Mouse (Mus musculus): ENCODE measurements around the gene Slc28a2. TPM values are rescaled to one million over a fixed set of nuclear protein-coding genes. Genes with fewer than 3 reads are reported as not detected.
A peak's percentile ranks its signal among the peaks of the same experiment; 100 is the strongest.
"Not testable (repeated sequence)": the region's sequence is repeated elsewhere in the genome, so short reads cannot be mapped to it uniquely, and the experiment has no call there.

The Slc28a2 gene
- polyA plus RNA-seq, 1 experiment from 2014 or later = 0.15 TPM

DNA sequence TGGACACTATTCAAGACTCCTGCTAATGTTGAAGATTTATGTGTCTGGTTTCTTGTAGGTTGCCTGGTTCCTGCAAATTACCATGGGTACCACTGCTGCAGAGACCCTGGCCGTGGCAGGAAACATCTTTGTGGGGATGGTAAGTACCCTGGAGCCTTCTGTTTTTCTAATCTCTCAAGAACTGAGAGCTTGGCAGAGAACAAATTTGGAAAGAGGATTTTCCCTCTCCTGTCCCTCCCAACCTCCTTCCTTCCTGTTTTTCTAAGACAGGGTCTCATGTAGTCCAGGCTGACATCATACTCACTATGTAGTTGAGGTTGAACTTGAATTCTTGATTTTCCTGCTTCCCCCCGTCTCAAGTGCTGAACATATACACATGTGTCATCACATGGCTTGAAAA is 26.1 kb downstream of the Slc28a2 start:
- Histone ChIP-seq H3K36me3 (ENCODE audit: control insufficient read depth, insufficient read depth) (no peaks in the 10 kb centered on the region), H3K9ac (replicated peaks; ENCODE audit: low read depth, low read length) (no peak overlapping the region), H3K4me2 (ENCODE audit: low read length) (no peak overlapping the region), H3K27me3 (replicated peaks; ENCODE audit: control insufficient read depth, insufficient read depth, low read length) (no peaks in the 10 kb centered on the region), H3K27ac (ENCODE audit: low read length) (no peak overlapping the region), H3K4me1 (replicated peaks; ENCODE audit: control insufficient read depth, insufficient read depth, low read length) (no peaks in the 10 kb centered on the region), H3K9me3 (ENCODE audit: control insufficient read depth, low read length) (no peaks in the 10 kb centered on the region), H3K4me3 (replicated peaks; ENCODE audit: low read length) (no peak overlapping the region)
- 77% methylated on average over 2 of the region's 2 CpGs for WGBS
- ATAC-seq = no peak

GRCm38 (mm10) chr2:122466901-122467300 is 40.6 kb downstream of the Slc28a2 start:
- peak overlapping the region; percentile 53 for H3K4me3 ChIP-seq (replicated peaks; ENCODE audit: low read length)
- 33% methylated on average over 11 of the region's 11 CpGs for WGBS
- no peaks in the 10 kb centered on the region for H3K27me3 ChIP-seq (replicated peaks; ENCODE audit: control insufficient read depth, insufficient read depth, low read length)
- H3K36me3 ChIP-seq (ENCODE audit: control insufficient read depth, insufficient read depth) = no peaks in the 10 kb centered on the region
- H3K9me3 ChIP-seq (ENCODE audit: control insufficient read depth, low read length) = no peaks in the 10 kb centered on the region
- ATAC-seq = no peak
- H3K9ac ChIP-seq (replicated peaks; ENCODE audit: low read depth, low read length) = peak overlapping the region; percentile 62; the same call in 1 of the 2 replicates
- peak overlapping the region; percentile 95 for H3K4me2 ChIP-seq (ENCODE audit: low read length)
- peaks cover 7% of the 10 kb centered on the region for H3K4me1 ChIP-seq (replicated peaks; ENCODE audit: control insufficient read depth, insufficient read depth, low read length)
- H3K27ac ChIP-seq (ENCODE audit: low read length) = no peak overlapping the region

DNA sequence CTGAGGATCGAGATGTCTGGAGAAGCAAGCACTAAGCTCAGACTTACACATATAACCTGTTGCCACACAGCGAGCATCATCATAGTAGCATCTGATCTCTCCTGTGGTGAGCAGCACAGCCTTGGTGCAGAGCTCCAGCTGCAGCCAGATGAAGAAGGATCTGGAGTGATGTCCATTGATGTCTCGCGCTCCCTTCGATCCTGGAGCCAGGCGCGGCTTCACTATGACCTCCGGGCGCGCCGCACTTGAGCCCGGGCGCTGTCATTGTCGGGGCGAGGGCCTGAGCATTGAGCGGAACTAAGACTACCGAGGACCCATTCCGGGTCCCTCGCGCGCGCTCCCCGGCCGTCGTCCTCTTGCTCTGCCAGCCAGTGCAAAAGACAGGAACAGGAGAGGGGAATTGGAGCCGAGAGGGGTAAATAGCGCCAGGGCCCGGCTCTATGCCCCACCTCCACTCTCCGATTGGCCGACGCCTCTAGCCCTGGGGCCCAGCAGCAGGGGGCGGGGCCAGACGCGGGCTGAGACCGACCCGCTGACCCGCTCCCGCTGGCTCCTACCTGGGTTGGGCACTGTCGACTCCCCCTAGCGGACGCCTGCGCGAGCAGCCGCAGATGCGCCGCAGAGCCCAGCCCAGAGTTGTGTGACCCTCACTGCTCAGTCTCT is 41.2 kb downstream of the Slc28a2 start:
- peak overlapping the region; percentile 53 for H3K4me3 ChIP-seq (replicated peaks; ENCODE audit: low read length)
- peak overlapping the region; percentile 62 for H3K9ac ChIP-seq (replicated peaks; ENCODE audit: low read depth, low read length)
- H3K27me3 ChIP-seq (replicated peaks; ENCODE audit: control insufficient read depth, insufficient read depth, low read length) = no peaks in the 10 kb centered on the region
- H3K9me3 ChIP-seq (ENCODE audit: control insufficient read depth, low read length) = no peaks in the 10 kb centered on the region
- ATAC-seq = peak; percentile 100
- no peak overlapping the region for H3K27ac ChIP-seq (ENCODE audit: low read length)
- peak overlapping the region; percentile 95 for H3K4me2 ChIP-seq (ENCODE audit: low read length)
- H3K4me1 ChIP-seq (replicated peaks; ENCODE audit: control insufficient read depth, insufficient read depth, low read length) = peaks cover 7% of the 10 kb centered on the region
- no peaks in the 10 kb centered on the region for H3K36me3 ChIP-seq (ENCODE audit: control insufficient read depth, insufficient read depth)
- WGBS = under 1% methylated on average over 46 of the region's 46 CpGs

DNA sequence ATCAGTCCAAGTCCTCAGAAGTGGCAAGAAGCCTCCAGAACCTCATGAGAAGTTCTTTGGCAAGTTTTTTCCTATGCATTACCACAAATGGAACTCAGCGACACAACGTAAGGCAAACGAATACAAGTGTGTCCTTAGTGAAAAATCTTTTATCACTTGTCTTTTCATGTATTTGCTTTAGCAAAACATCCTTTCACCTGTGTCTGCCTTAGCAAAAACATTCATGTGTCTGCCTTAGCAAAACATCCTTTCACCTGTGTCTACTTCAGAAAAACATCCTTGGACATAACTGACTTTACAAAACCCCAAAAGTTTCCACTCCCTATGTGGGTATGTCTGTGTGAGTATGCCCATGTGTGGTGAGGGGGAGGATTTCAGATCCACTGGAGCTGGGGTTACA is 42.9 kb downstream of the Slc28a2 start:
- no peak overlapping the region for H3K4me3 ChIP-seq (replicated peaks; ENCODE audit: low read length)
- no peak overlapping the region for H3K27ac ChIP-seq (ENCODE audit: low read length)
- H3K27me3 ChIP-seq (replicated peaks; ENCODE audit: control insufficient read depth, insufficient read depth, low read length) = no peaks in the 10 kb centered on the region
- no peaks in the 10 kb centered on the region for H3K9me3 ChIP-seq (ENCODE audit: control insufficient read depth, low read length)
- H3K4me1 ChIP-seq (replicated peaks; ENCODE audit: control insufficient read depth, insufficient read depth, low read length) = peaks cover 7% of the 10 kb centered on the region
- no peak overlapping the region for H3K9ac ChIP-seq (replicated peaks; ENCODE audit: low read depth, low read length)
- no peaks in the 10 kb centered on the region for H3K36me3 ChIP-seq (ENCODE audit: control insufficient read depth, insufficient read depth)
- WGBS = 97% methylated on average over 3 of the region's 3 CpGs
- no peak overlapping the region for H3K4me2 ChIP-seq (ENCODE audit: low read length)
- no peak for ATAC-seq

DNA sequence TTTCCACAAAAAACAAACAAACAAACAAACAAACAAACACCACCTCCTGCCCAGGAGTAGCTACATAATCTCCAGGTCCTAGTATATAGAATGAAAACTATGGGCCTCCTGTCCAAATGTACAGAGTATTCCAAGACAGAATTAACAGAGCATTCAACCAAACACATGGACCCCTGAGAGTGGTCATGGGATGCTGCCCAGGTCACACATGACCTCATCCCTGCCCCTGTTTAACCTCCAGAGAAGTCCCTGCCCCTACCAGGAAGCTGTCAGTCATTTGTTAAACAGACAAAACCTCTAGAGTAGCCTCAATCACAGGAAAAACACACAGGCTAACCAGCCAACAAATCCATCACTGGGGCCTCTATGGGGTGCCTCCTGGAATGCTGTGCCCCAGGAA is 50.3 kb downstream of the Slc28a2 start:
- Histone ChIP-seq H3K4me2 (ENCODE audit: low read length) (no peak overlapping the region), H3K27me3 (replicated peaks; ENCODE audit: control insufficient read depth, insufficient read depth, low read length) (no peaks in the 10 kb centered on the region), H3K36me3 (ENCODE audit: control insufficient read depth, insufficient read depth) (no peaks in the 10 kb centered on the region), H3K4me3 (replicated peaks; ENCODE audit: low read length) (no peak overlapping the region), H3K9ac (replicated peaks; ENCODE audit: low read depth, low read length) (no peak overlapping the region), H3K4me1 (replicated peaks; ENCODE audit: control insufficient read depth, insufficient read depth, low read length) (no peaks in the 10 kb centered on the region), H3K27ac (ENCODE audit: low read length) (no peak overlapping the region), H3K9me3 (ENCODE audit: control insufficient read depth, low read length) (no peaks in the 10 kb centered on the region)
- no peak for ATAC-seq

DNA sequence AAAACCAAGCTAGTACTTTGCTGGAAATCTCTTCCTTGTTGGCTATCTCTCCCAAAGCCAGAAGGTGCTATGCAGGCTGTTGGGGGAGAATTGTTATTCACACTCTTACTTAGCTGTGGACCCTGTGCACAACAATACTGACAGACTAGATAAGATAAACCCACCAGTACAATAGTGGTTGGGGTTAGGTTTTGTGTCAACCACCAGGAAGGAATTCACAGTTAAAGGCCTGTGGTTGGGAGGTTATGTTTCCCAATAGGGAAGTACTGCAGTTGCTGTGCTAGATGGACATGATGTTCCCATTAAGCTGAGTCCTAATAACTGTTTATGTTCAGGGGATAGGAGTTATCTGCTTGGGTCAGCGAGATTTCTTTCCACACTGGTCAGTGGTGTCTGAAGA is 57.5 kb downstream of the Slc28a2 start:
- H3K27ac ChIP-seq (ENCODE audit: low read length); H3K27me3 ChIP-seq (replicated peaks; ENCODE audit: control insufficient read depth, insufficient read depth, low read length); H3K4me3 ChIP-seq (replicated peaks; ENCODE audit: low read length); H3K4me2 ChIP-seq (ENCODE audit: low read length); H3K36me3 ChIP-seq (ENCODE audit: control insufficient read depth, insufficient read depth); H3K4me1 ChIP-seq (replicated peaks; ENCODE audit: control insufficient read depth, insufficient read depth, low read length); ATAC-seq; H3K9me3 ChIP-seq (ENCODE audit: control insufficient read depth, low read length); H3K9ac ChIP-seq (replicated peaks; ENCODE audit: low read depth, low read length): not testable (repeated sequence)
- 60% methylated on average over 1 of the region's 1 CpGs for WGBS

GRCm38 (mm10) chr2:122484641-122485040 is 58.4 kb downstream of the Slc28a2 start, which contains the start of gene Gm14085:
Gene Gm14085, plus strand, starts transcription at chr2:122484941.
- H3K4me1 ChIP-seq (replicated peaks; ENCODE audit: control insufficient read depth, insufficient read depth, low read length) = no peaks in the 10 kb centered on the region
- no peaks in the 10 kb centered on the region for H3K36me3 ChIP-seq (ENCODE audit: control insufficient read depth, insufficient read depth)
- H3K27ac ChIP-seq (ENCODE audit: low read length) = no peak within 1 kb of the TSS
- no peak within 1 kb of the TSS for H3K4me2 ChIP-seq (ENCODE audit: low read length)
- H3K27me3 ChIP-seq (replicated peaks; ENCODE audit: control insufficient read depth, insufficient read depth, low read length) = no peaks in the 10 kb centered on the region
- no peak for ATAC-seq
- H3K4me3 ChIP-seq (replicated peaks; ENCODE audit: low read length) = no peak within 1 kb of the TSS
- WGBS = 90% methylated on average over 1 of the region's 1 CpGs
- H3K9me3 ChIP-seq (ENCODE audit: control insufficient read depth, low read length) = no peaks in the 10 kb centered on the region
- H3K9ac ChIP-seq (replicated peaks; ENCODE audit: low read depth, low read length) = no peak within 1 kb of the TSS

- not testable (repeated sequence) for H3K9me3 ChIP-seq (ENCODE audit: control insufficient read depth, low read length); H3K27ac ChIP-seq (ENCODE audit: low read length); H3K9ac ChIP-seq (replicated peaks; ENCODE audit: low read depth, low read length); H3K4me1 ChIP-seq (replicated peaks; ENCODE audit: control insufficient read depth, insufficient read depth, low read length); ATAC-seq; H3K4me3 ChIP-seq (replicated peaks; ENCODE audit: low read length); H3K36me3 ChIP-seq (ENCODE audit: control insufficient read depth, insufficient read depth); H3K27me3 ChIP-seq (replicated peaks; ENCODE audit: control insufficient read depth, insufficient read depth, low read length); H3K4me2 ChIP-seq (ENCODE audit: low read length)
- WGBS = 36% methylated on average over 1 of the region's 3 CpGs
These were observed 59.4 kb downstream of the Slc28a2 start for GRCm38 (mm10) chr2:122485654-122486053.

- H3K9me3 ChIP-seq (ENCODE audit: control insufficient read depth, low read length); H3K4me1 ChIP-seq (replicated peaks; ENCODE audit: control insufficient read depth, insufficient read depth, low read length); H3K4me2 ChIP-seq (ENCODE audit: low read length); ATAC-seq; H3K27me3 ChIP-seq (replicated peaks; ENCODE audit: control insufficient read depth, insufficient read depth, low read length); H3K4me3 ChIP-seq (replicated peaks; ENCODE audit: low read length); H3K27ac ChIP-seq (ENCODE audit: low read length); H3K9ac ChIP-seq (replicated peaks; ENCODE audit: low read depth, low read length); H3K36me3 ChIP-seq (ENCODE audit: control insufficient read depth, insufficient read depth): not testable (repeated sequence)
These were observed 59.8 kb downstream of the Slc28a2 start for GRCm38 (mm10) chr2:122486122-122486521.

DNA sequence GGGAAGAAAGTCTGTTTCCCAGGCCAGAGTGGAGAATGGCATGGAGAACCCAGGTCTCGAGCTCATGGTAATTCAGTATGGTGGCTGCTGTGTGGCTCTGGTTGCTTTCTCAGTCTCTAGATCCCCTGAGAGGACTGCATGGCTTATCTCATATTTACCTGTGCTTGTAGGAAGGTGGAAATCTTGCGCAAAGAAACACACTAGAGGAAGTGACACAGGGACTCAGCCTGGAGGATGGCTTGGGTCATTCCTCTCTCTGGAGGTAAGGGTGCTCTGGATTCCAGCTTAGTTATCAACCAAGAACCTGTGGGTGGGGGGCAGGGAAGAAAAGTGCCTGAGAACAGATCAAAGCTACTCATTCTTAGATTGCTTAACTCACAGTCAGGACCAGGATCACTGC is 60.4 kb downstream of the Slc28a2 start:
- 89% methylated on average over 2 of the region's 2 CpGs for WGBS
- Histone ChIP-seq H3K36me3 (ENCODE audit: control insufficient read depth, insufficient read depth) (no peaks in the 10 kb centered on the region), H3K4me1 (replicated peaks; ENCODE audit: control insufficient read depth, insufficient read depth, low read length) (no peaks in the 10 kb centered on the region), H3K4me3 (replicated peaks; ENCODE audit: low read length) (no peak overlapping the region), H3K27me3 (replicated peaks; ENCODE audit: control insufficient read depth, insufficient read depth, low read length) (no peaks in the 10 kb centered on the region), H3K9ac (replicated peaks; ENCODE audit: low read depth, low read length) (no peak overlapping the region), H3K9me3 (ENCODE audit: control insufficient read depth, low read length) (no peaks in the 10 kb centered on the region), H3K4me2 (ENCODE audit: low read length) (no peak overlapping the region), H3K27ac (ENCODE audit: low read length) (no peak overlapping the region)
- ATAC-seq = no peak
